Mouse (Mus musculus): Measurements from ENCODE around the gene Vmn1r79.
"Not testable (repeated sequence)": the region's sequence is repeated elsewhere in the genome, so short reads cannot be mapped to it uniquely, and the experiment has no call there.

The Vmn1r79 gene

GRCm38 (mm10) chr7:12170979-12171378, at the start of gene Vmn1r79:
TSS of gene Vmn1r79 (plus strand) at chr7:12171279.
- DNase-seq (ENCODE audit: low read depth, low spot score), result not testable (repeated sequence)

GRCm38 (mm10) chr7:12149957-12150356, 21.1 kb upstream of the Vmn1r79 start, which contains the start of gene Vmn1r78:
TSS of gene Vmn1r78 (plus strand) at chr7:12150257.
- DNase-seq (ENCODE audit: low read depth, low spot score), result no peak

GRCm38 (mm10) chr7:12156463-12156862, 14.6 kb upstream of the Vmn1r79 start:
- not testable (repeated sequence) for DNase-seq (ENCODE audit: low read depth, low spot score)

- not testable (repeated sequence) for DNase-seq (ENCODE audit: low read depth, low spot score)
These were observed 1.8 kb downstream of the Vmn1r79 start for GRCm38 (mm10) chr7:12172926-12173325.

- DNase-seq (ENCODE audit: low read depth, low spot score), result no peak
These were observed 17.9 kb downstream of the Vmn1r79 start, which contains the start of gene Vmn1r80 for GRCm38 (mm10) chr7:12188986-12189385. TSS of gene Vmn1r80 (plus strand) at chr7:12189286.

GRCm38 (mm10) chr7:12204141-12204540, 33.1 kb downstream of the Vmn1r79 start:
- peak; percentile 63 for DNase-seq (ENCODE audit: low read depth, low spot score)

Measured in ES-CJ7 (cell line).